Mouse (Mus musculus): ENCODE data around the gene Mybpc3.

Gene Mybpc3

GRCm38 (mm10) chr2:91169587-91170322, 51.8 kb downstream of the Mybpc3 start:
- no peak for DNase-seq (ENCODE audit: low spot score)

GRCm38 (mm10) chr2:91175490-91175889, 57.5 kb downstream of the Mybpc3 start:
- no peak for DNase-seq (ENCODE audit: low spot score)

- DNase-seq (ENCODE audit: low spot score): no peak
Measured at GRCm38 (mm10) chr2:91176234-91176633, 58.3 kb downstream of the Mybpc3 start.

- DNase-seq (ENCODE audit: low spot score): no peak
Measured at GRCm38 (mm10) chr2:91179825-91180224, 61.9 kb downstream of the Mybpc3 start.

GRCm38 (mm10) chr2:91180706-91181105, 62.8 kb downstream of the Mybpc3 start:
- DNase-seq (ENCODE audit: low spot score): no peak

- DNase-seq (ENCODE audit: low spot score): no peak
Measured at GRCm38 (mm10) chr2:91182016-91182404, 64.1 kb downstream of the Mybpc3 start.

- DNase-seq (ENCODE audit: low spot score): peak; percentile 71
Measured at GRCm38 (mm10) chr2:91182405-91183147, 64.6 kb downstream of the Mybpc3 start.

- DNase-seq (ENCODE audit: low spot score): peak; percentile 97
Measured at GRCm38 (mm10) chr2:91183148-91183513, 65.2 kb downstream of the Mybpc3 start.

- peak; percentile 86 for DNase-seq (ENCODE audit: low spot score)
Measured at GRCm38 (mm10) chr2:91183711-91184405, 65.9 kb downstream of the Mybpc3 start, which contains the start of gene Madd. TSS of gene Madd (minus strand) at chr2:91183837.

Data from lung, postnatal 25 days (tissue).